Mouse (Mus musculus): ENCODE data around the gene Nrp2.

The Nrp2 gene

DNA sequence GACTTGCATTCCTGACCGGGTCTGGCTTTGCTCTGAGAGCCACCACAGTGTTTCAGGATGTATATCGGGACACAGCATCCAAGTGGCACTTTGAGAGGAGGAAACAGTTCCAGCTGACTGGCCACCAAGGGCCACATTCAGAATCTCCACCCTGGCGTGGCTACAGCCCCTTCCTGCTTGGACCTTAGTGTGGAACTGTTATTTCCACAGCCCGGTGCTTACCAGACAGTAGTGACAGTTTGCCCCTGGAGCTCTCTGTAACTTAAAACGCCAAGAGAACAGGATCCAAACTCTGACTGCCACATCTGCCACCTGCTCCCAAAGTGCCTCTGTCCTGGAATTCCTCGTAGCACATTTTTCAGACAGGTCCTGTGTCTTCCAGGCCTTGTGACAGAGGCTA, 25.3 kb downstream of the Nrp2 start:
- no peak for TF ChIP-seq GATA4 (IDR thresholded peaks at IDR 0.05; ENCODE audit: insufficient replicate concordance, low read length)

DNA sequence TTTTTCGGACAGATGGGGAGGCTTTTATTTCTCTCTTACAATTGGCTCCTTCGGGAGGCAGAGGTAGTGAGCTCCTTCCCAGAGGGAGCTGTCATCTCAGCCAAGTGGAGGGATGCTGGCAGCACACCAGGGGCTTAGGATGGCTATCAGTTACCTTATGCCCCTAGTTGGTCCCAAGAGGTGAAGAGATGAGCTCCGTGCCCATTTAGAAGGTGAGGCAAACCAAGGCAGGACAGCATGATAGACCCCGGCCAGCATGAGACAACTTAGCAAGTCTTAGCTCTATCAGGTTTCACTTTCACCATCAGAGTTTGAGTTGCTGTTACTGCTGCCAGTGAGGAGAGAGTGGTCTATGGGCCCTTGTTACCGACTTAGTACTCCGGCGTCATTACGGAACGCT, 25.8 kb downstream of the Nrp2 start:
- TF ChIP-seq GATA4 (IDR thresholded peaks at IDR 0.05; ENCODE audit: insufficient replicate concordance, low read length), result no peak

DNA sequence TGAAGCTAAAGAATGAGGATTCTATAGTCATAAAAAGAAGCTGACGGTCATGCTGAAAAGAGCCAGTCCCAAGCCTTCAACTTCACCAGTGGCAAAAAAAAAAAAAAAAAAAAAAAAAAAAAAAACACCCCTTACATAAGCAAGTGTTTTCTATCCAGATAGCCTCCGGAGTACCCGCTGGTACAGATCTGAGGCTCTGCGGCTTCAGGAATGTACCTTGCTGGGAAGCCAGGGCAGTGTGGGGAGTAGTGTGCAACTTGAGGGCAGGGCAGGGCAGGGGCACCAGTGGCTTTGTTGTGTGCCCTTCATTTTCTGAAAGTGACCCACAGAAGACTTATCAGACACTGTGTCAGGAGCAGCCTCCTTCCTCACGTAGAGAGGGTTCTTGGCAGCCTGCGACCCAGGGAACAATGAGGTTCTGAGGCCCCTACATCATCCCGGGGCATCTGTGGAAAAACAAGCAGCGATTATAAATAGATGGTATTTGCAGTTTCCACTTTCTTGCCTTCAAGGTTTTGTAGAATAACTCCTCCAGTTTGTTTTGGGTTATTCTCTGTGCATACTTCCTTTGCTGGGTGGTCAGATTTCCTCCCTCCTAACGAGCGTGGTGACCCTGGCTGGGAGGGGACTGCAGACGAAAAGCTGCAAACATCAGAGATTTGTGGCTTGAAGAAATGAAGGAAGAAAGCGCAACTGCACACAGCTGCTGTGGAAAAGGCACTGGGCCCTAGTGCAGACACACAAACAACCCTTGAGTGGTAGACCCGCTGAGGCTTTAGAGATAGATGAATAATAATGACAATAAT, 26.5 kb downstream of the Nrp2 start:
- TF ChIP-seq GATA4 (IDR thresholded peaks at IDR 0.05; ENCODE audit: insufficient replicate concordance, low read length), result peak; percentile 62; the same call in 1 of the 2 replicates

DNA sequence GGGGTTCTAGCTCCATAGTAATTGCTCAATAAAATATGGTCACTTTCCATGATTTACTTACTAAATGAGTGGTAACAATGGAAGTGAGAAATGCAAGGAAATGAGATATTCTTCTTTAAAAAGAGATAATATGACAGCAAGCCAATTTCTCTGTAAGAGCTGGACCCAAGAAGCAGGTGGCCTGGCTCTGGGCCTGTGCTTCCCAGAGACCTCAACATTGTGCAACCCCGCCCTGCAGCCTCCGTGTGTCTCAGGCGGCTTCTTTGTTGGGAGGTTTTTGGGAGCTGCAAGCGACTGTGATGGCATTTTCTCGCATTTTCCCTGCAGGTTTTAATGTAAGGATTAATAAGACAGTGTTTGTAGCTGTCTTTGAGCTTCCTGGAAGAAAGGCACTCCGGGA, 29.0 kb downstream of the Nrp2 start:
- no peak for TF ChIP-seq GATA4 (IDR thresholded peaks at IDR 0.05; ENCODE audit: insufficient replicate concordance, low read length)

DNA sequence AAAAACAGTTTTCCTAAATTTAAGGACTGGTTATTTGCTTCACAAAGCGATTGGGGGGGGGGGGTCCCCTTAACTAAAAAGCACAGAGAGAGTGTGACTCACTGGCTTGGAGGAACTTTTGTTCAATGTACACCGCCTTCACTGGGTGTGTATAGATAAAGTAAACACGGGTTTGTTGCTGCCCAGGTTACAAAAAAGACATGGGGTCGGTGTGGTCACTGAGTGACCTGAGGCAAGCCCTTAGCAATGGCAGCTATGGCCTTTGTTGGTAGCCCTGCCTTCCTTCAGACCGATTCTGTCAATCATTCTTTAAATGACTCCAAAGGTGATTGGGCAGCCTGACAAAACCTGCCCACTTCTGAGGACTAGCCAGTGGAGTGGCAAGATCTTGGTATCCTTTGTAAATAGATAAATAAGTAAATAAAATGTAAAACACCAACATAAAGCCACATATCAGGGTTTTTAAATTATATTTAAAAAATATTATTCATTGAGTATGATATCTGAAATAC, 31.4 kb downstream of the Nrp2 start:
- TF ChIP-seq GATA4 (IDR thresholded peaks at IDR 0.05; ENCODE audit: insufficient replicate concordance, low read length), result no peak

DNA sequence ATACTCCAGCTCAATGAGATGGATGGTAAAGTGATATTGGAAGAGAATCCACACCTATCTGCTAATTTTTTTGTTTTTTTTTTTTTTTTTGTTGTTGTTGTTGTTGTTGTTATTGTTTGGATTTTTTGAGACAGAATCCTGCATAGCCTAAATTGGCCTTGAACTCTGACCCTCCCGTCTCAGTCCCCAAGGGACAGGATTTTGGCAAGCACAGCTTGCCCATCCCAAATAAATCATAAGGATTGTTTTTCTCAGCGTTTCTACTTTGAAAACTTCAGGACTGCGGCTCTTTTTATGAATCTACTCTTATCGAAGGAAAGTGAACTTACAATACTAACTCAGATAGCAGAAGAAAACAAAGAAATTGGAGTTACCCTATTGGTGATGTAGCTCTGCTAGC, 31.9 kb downstream of the Nrp2 start:
- TF ChIP-seq GATA4 (IDR thresholded peaks at IDR 0.05; ENCODE audit: insufficient replicate concordance, low read length), result 0 out of 2 replicates have a peak, but pooled peaks have one; percentile 13

DNA sequence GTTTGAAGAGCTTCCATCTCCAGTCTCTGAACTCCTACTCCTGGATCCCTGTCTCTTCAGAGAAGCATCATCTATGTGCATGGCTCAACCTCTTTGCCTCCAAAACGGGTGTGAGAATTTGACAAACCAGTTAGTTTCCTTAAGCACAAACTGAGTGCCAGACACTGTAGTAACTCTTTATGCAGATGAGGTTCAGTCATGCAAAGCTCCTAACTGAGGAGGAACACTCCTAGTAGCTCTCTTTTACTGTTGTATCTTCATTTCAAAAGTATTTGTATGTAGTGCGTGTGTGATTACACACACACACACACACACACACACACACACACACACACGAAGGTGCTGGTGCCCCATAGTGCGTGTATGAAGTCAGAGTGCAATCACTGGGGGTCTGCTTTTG, 32.8 kb downstream of the Nrp2 start:
- no peak for TF ChIP-seq GATA4 (IDR thresholded peaks at IDR 0.05; ENCODE audit: insufficient replicate concordance, low read length)

DNA sequence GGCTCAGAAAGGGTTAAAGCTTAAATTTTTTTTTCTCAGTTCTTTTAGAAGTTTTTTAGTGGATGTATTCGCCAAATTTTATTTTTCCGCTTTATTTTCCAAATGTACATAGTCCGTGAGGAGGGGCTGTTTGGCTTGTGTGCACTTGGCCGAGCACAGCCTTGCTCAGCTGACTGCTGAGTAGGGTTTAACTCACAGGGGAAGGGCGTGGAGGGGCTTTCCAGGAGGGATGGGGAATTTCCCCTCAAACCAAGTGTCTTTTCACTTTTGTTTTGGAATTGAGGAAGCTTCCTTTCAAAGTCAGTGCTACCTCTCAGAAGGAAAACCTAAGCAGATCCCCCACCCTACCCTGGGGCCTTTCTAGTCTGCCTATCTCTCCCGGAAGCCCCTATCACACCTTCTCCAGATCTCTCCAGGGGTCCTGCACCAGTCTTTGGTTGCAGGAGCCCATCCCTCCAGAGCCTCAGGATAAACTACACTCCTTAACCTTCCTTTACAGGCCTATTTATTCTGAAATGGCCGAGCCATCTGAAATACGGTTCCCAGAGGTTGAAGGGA, 33.4 kb downstream of the Nrp2 start:
- TF ChIP-seq GATA4 (IDR thresholded peaks at IDR 0.05; ENCODE audit: insufficient replicate concordance, low read length), result no peak

DNA sequence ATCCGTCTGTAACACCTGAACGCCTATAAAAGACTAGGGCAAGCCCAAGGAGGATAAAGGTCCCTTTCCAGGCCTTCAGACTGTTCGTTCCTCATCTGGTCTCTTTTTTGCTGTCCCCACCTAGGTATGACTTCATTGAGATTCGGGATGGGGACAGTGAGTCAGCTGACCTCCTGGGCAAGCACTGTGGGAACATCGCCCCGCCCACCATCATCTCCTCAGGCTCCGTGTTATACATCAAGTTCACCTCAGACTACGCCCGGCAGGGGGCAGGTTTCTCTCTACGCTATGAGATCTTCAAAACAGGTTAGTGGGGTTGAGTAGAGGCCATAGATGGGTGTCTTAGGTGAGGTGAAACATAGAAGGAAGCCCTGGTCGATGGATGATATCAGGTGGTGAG, 35.1 kb downstream of the Nrp2 start:
- TF ChIP-seq GATA4 (IDR thresholded peaks at IDR 0.05; ENCODE audit: insufficient replicate concordance, low read length), result no peak

DNA sequence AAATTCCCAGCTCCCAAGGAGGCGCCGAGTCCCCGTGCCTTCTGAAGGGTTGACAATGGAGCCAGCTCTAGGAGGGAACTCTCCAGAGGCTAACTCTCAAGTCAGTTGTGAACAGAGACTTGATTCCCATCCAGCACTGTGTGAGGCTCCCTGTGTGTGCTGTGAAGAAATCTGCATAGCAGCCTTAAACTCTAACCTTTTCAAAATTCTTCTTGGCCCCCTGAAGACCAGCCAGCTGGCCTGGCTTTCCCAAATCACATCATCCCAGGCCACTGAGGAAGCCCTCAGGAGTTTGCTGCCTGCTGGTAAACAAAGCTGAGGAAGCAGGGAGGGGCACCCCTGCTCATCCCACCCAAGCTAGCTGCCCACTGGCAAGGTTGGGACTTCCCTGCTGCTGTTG, 39.0 kb downstream of the Nrp2 start:
- no peak for TF ChIP-seq GATA4 (IDR thresholded peaks at IDR 0.05; ENCODE audit: insufficient replicate concordance, low read length)

DNA sequence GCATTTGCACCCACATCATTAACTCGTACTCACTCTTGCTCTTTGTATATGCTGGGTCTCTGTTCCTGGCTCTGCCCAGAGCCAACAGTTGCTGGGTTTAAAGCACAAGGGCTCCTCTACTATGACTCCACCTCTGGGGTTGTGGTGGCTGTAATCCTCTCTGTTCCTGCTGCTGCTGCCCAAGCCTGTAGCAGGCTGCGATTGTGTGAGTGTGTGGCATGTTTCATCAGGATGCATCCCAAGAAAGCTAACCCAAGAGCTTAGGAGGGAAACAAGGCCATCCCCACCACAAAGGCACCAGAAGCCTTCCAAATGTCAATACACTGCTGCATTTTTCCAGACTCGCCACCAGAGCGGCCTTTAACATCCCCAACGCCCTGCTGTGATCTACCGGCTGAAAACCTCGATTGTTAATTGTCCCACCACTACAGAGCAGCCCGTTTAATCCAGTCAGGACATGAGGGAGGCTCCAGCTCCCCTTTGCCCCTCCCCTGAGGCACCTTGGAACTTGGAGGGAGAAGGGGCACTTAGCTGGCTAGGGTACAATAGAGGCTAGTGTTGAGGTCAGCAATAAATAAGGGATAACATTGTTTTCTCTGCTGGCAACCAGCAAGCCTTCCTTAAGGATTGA, 40.1 kb downstream of the Nrp2 start:
- no peak for TF ChIP-seq GATA4 (IDR thresholded peaks at IDR 0.05; ENCODE audit: insufficient replicate concordance, low read length)

DNA sequence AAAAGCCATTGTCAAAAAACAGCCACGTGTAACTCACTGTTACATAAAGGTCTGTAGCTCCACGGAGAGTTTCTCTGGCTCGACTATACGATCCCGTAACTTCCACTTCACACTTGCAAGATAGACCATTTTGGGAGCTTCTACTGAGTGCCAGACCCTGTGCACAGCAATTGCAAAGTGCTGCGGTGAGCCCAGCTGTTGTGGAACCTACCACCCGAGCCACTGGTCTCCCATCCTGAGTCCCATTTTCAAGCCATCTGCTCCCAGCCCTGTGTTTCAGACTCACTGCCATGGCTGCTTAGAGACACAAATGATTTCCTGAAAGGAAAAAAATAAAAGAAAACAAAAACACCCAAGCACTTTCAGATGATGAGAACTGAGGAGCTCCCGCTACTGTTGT, 42.8 kb downstream of the Nrp2 start:
- TF ChIP-seq GATA4 (IDR thresholded peaks at IDR 0.05; ENCODE audit: insufficient replicate concordance, low read length), result no peak

DNA sequence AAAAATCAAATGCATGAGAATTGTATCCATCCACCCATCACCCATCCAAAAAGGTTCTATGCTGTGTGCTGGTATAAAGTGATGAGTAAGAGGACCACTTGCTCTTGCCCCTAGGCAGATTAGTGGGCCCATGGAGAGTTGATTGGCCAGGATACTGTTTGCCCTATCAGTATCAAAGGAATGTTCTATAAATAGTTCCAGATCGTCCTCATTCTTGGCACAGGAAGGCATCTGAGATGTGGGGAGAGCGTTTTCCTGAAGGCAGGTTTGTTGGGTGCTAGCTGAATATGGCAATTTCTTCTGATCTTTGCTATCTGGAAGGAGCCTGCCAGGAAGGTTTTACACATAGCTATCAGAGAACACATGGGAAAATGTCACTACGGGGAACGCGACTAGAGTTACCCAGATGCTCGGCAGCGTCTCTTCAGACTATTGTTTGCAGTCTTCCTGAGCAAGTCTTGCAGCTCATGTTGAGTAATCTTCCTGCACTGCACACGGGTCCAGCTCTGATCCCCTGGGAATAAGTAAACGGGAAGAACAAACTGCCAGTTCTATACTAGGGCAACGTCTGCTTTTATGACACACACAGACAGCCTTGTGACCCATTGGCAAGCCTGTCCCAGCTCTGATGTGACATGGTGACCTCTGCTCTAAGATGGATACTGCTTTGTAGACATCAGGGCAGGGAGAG, 44.5 kb downstream of the Nrp2 start:
- TF ChIP-seq GATA4 (IDR thresholded peaks at IDR 0.05; ENCODE audit: insufficient replicate concordance, low read length), result no peak

DNA sequence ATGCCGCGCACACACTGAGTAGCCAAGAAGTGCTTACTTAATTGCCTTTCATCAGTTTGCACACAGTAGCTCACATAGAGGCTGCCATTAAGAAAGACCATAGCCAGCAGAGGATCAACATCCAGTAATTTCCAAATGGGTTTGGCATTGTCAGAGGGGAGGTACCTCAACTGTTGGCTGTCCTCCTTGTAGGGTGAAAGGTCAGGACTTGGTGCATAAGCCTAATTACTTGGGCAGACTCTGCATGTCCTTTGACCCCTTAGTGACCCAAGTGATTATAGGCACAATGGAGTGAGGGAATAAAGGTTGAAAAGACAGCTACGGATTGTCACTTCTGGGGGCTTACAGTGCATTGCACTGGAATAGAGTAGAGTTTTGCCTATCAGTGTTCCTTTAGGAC, 45.3 kb downstream of the Nrp2 start:
- TF ChIP-seq GATA4 (IDR thresholded peaks at IDR 0.05; ENCODE audit: insufficient replicate concordance, low read length), result no peak

DNA sequence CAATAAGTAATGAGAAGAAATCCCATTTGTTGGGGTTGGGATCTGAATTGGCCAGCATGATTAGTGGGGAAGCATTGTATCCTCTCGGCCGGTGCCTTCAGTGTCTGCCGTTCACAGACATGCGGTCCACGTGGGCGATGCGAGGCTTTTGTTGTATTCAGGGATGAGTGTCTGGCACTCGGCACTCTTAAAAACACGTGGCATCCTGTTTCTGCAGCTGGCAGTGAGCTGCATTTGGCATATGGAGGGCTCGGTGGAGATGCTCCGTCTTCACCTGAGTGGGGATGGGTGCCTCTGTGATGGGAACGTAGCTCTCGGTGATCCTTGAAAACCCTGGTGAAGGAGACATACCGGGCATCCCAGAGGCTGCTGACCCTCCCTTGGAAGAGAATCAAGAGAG, 46.6 kb downstream of the Nrp2 start:
- TF ChIP-seq GATA4 (IDR thresholded peaks at IDR 0.05; ENCODE audit: insufficient replicate concordance, low read length), result no peak

Measured in liver, adult (tissue).